Mouse (Mus musculus) left cerebral cortex, postnatal 14 days (tissue): ENCODE data around the gene Hcn4. TPM values are rescaled to one million over a fixed set of nuclear protein-coding genes. Genes with fewer than 3 reads are reported as not detected.

ENCODE experiments used
- DNase-seq, 2 experiments: peaks; one replicate each; pipeline ENCODE4 v3.0.0; 2021 to 2022; ENCODE audit warnings: low spot score in 2 of 2, mixed read lengths in 1 of 2
- intact Hi-C: fragments of 180-260 bp; cut with DNase I; formaldehyde crosslinking; loops from one replicate; pipeline ENCODE4 v1.15.1; 2025
- total RNA-seq, 2 experiments: library from RNA; stranded (reverse); gene quantifications; 2 replicates each; pipeline ENCODE4 v1.2.3; 2021

Hcn4 gene
- total RNA-seq, 2 experiments from 2014 or later: 9.9 to 11.3 TPM

DNA sequence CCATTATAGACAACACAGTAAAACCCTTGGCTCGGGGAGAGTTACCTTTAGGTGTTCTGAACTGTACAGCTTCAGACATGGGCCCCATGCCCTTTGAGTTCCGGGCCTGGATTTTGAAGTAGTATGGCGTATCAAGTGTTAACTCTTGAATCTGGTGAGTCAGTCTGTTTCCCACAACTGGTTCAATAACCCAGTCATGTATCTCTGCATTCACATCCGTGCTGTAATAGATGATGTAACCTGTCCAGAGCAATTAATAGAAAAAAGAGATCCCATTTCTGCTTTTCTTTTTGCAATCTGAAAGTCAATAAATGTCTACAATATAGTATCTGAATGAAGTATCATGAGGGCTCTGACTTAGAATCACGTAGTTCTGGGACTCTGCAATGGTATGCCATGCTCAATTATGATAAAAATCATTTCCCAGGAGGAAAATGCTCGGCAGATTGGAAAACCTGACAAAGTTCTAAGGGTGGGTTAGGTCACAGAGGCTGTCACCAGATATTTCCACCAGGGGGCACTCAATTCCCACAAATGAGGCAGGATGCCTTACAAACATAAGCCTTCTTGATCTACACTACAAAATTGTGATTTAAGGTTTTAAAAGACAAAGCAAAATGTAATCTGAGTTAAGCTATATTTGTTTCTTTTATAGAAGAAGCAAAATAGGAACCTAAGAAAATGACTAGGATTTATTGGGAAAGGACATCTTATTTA lies 79.8 kb downstream of the Hcn4 start:
- intact Hi-C loops: loop anchor here (5.0 kb wide), 1 partner anchor 379 kb away; no protein-coding TSS in a partner anchor
- DNase-seq: peak; percentile 43 to 68

Other genes with a start within 250 kb of the Hcn4 start
- 1,000 to 10,000 TPM in 1 of 2 experiments, 100 to 1,000 TPM in 1; 987 to 1,013 TPM for gene Nptn, start 241.2 kb upstream of the Hcn4 start, total RNA-seq
- gene Rec114, start 79.4 kb upstream of the Hcn4 start, total RNA-seq: not detected
- 100 to 1,000 TPM; 103 to 113 TPM for gene Neo1, start 213.0 kb downstream of the Hcn4 start, total RNA-seq